Mouse (Mus musculus) CD4-positive, CD25-positive, alpha-beta regulatory T cell, adult 2 months (primary cell): ENCODE data around the gene Focad.

Source experiments
- DNase-seq: peaks from one replicate; pipeline ENCODE4 v3.0.0-alpha.2; 2012; ENCODE audit warnings: low read depth, low spot score

The Focad gene

DNA sequence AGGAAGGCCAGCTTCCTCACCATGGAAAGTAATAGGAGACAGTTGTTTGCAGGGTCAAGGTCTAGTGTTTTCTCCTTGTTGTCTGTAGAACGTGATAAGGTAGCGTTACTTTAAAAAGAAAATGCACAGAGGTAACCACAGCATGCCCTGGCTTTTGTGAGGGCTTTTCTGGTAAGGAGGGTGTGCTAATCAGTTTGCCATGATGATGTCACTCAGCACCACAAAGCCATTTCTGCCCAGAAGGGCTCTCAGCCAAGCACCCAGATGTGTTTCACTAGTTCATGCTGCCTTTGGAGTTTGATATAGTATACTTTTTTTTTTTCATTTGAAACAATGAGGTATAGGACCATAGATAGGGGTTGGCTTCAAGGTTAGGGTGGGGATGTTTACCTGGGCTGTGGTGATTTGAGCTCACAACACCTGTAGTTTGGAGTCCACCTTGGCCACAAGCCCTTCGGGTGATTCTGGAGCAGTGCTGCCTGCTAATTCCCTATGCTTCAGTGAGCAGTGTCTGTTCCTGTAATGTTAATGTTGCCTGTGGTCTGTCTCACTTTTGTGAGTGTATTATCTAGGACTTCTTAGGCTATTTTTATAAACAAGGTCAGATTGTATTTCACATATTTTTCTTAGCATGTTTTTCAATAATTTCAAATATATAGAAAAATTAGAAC lies 61.2 kb downstream of the Focad start:
- no peak for DNase-seq

DNA sequence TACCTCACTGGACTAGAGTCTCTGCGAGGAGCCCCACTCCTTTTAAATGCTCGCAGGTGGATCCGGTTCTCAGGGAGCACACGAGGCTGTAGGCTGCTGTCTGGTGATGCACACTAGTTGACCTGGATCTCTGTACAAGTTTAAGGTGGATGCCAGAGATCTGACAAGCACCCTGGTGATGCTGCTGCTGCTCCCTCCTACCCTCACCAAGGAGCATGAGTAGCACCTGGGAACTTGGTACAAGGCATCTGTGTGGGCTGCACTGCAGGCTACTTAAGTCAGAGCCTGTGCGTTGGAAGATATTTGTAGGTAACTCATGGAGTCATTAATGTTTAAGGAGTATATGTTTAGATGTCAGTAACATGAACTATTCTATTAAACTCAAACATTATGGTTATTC lies 62.5 kb downstream of the Focad start:
- DNase-seq: no peak

GRCm38 (mm10) chr4:88157644-88158043 lies 63.2 kb downstream of the Focad start:
- no peak for DNase-seq

GRCm38 (mm10) chr4:88159256-88159655 lies 64.8 kb downstream of the Focad start:
- DNase-seq: no peak

GRCm38 (mm10) chr4:88159700-88160099 lies 65.3 kb downstream of the Focad start:
- DNase-seq: no peak

GRCm38 (mm10) chr4:88163511-88164247 lies 69.2 kb downstream of the Focad start:
- no peak for DNase-seq

- peak; percentile 49 for DNase-seq
Observed at GRCm38 (mm10) chr4:88167008-88167862, 72.8 kb downstream of the Focad start.

GRCm38 (mm10) chr4:88175058-88175974 lies 80.9 kb downstream of the Focad start:
- no peak for DNase-seq

DNA sequence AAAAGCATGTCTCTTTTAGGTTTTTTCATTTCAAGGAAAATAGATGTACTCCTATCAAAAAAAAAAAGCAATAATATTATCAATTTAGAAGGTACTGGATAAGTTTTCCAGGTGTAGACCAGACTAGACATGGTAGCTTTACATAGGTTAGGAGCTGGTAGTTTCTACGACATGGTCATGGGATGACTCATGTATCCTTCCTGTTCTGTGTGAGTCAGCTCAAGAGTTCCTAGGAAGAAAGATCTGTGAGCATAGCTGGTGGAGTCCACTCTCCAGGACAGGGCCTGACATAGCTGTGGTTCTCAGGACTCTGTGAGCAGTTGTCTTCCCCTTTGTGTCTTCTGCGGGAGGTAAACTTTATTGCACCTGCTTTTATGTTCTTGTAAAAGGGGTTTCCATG lies 84.9 kb downstream of the Focad start:
- DNase-seq: no peak

GRCm38 (mm10) chr4:88184293-88184692 lies 89.9 kb downstream of the Focad start:
- no peak for DNase-seq

- no peak for DNase-seq
Observed at GRCm38 (mm10) chr4:88185872-88186426, 91.5 kb downstream of the Focad start.

DNA sequence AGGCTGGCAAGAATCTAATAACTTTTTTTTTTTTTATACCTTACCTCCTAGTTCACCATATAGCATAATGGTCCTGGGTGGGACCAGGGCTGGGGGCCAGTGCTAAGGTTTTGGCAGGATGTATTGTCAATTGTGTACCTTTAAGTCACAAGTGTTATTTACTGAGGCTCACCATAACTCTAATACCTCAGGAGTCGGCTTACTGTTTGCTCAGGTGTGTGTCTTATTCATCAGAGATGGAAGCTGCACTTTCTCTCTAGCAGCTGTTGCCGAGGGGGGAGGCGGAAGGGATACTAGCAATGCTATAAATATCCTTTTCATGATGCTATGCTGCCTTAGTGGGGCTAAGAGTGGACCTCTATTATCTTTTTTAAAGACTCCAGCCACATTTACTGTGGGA lies 93.2 kb downstream of the Focad start:
- no peak for DNase-seq

DNA sequence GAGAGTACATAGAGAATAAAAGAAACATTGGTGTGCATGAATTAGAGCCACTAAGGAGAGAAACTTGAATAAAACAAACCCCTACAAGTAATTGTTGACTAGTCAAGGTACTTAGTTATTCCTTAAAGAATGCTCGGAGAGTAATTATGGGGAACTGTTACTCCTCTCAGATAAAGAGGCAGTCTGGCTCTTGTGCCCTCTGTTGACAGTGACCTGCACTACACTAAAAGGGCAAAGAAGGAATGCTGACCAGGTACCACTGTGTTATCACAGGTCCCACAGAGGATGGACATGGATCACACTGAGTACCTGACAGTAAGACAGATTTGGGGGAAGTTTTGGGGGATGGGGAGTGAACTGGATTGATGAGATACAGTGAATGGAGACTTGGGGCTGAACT lies 95.1 kb downstream of the Focad start:
- peak; percentile 17 for DNase-seq

GRCm38 (mm10) chr4:88194256-88194655 lies 99.8 kb downstream of the Focad start:
- DNase-seq: no peak

DNA sequence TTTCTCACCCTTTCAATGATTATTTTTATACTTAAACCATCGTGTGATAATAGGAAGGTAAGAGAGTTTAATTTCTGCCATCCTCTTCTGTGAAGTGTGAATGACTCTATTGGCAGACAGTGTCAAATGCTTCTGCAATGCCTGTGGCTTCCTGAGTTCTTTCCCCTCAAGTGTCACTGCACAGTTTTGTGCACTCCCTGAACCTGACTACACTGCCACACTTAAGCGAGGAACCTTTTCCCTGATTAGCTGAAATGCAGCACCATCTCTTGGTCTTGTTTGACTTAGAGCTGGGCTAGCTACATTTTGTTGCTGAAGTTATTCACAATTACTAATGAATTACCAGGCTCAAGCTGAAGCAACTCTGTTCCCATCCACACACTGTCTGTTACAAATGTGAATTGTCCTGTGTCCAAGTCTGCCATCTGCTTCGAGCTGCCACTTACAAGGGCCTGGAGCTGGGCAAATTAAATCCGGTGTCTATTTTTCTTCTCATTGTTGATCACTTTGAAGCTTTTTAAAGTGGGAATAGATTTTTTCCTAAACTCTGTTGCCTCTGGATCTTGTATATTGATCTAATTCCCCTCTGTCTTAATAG lies 101.6 kb downstream of the Focad start:
- no peak for DNase-seq

GRCm38 (mm10) chr4:88196500-88196912 lies 102.1 kb downstream of the Focad start:
- no peak for DNase-seq

DNA sequence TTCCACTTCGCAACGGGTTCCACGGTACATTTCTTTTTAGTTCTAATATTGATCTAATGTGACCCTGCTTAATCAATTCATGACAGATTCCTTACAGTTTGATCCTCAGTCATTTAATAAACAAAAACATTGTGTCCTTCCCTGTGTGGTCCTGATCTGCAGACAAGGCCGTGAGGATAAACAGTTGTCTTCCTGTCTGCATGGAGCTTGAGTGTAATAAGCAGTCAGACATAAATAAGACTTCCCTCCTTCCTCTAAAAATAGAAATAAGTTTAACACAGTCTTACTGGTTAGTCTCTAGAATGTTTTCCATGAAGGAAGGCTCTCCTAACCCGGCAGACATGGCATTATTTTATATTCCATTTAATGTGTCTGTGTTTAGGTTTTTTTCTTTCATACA lies 102.8 kb downstream of the Focad start:
- no peak for DNase-seq

DNA sequence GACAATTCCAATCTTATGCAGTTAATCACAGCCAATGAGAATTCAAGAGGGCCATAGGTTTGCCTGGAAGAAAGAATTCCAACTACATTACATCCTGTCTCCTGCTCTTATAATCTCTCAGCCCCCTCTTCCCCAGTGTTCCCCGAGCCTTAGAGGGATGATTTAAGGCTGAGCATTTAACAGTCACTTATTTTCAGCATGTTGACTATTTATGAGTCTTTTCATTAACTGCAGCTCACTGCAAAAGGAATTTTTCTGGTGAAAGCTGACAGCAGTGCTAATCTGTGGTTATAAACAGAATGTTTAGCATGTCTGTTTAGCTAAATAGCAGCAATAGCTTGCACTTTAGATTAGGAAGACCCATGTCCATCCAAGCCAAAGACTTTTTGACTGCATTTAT lies 104.8 kb downstream of the Focad start:
- DNase-seq: no peak

DNA sequence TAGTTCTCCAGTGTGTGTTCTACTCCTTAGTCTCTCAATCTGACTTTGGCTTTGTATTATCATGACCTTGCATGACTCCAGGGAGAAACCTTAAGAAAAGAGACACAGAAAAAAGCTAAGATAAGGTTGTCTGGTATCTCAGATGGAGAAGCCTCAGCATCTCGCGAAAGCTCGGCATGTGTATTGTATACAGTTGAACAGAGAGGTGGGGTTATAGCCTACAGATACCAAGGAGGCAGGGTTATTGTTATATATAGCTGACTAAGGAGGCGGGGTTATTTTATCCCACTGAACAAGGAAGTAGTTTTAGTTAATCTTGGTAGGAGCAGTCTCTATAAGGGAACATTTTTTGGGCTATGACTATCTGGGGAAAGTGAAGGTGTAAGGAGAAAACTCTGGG lies 106.6 kb downstream of the Focad start:
- DNase-seq: no peak

- DNase-seq: no peak
Observed at GRCm38 (mm10) chr4:88208676-88209075, 114.2 kb downstream of the Focad start.
